Mouse (Mus musculus): ENCODE measurements around the gene Wfdc1. TPM values are rescaled to one million over a fixed set of nuclear protein-coding genes. Genes with fewer than 3 reads are reported as not detected.

Wfdc1 gene
- total and polyA plus RNA-seq, 3 experiments, result not detected

- in situ Hi-C loops (cut with MboI; ENCODE audit: low pct_ligation_motif_present, low pct_unique_long_range_greater_than_20kb, low sequenced_read_pairs) (no loop called here), dilution Hi-C loops (cut with MboI; ENCODE audit: extremely low pct_ligation_motif_present, extremely low pct_unique_long_range_greater_than_20kb, low sequenced_read_pairs) (no loop called here)
- no peak for DNase-seq (ENCODE audit: extremely low read depth)
- H3K4me2 ChIP-seq (ENCODE audit: insufficient read depth, low read depth, poor library complexity, severe bottlenecking), result no peak overlapping the region
- no peaks in the 10 kb centered on the region for H3K79me2 ChIP-seq (replicated peaks; ENCODE audit: control insufficient read depth, extremely low read depth, insufficient read depth, poor library complexity, severe bottlenecking)
- TF ChIP-seq TCF12 (IDR thresholded peaks at IDR 0.05; ENCODE audit: low read depth, low read length) (no peak), MXI1 (IDR thresholded peaks at IDR 0.05; ENCODE audit: low read depth, low read length) (no peak), CHD1 (IDR thresholded peaks at IDR 0.05; ENCODE audit: low read depth, low read length) (no peak), MEF2A (IDR thresholded peaks at IDR 0.05; ENCODE audit: borderline replicate concordance, low read depth, low read length) (no peak), NELFE (IDR thresholded peaks at IDR 0.05; ENCODE audit: low read depth, low read length) (no peak), USF1 (IDR thresholded peaks at IDR 0.05; ENCODE audit: low read depth, low read length) (no peak), MAFK (IDR thresholded peaks at IDR 0.05; ENCODE audit: insufficient replicate concordance, low read length) (no peak), BHLHE40 (IDR thresholded peaks at IDR 0.05; ENCODE audit: low read depth, low read length) (no peak), JUN (IDR thresholded peaks at IDR 0.05; ENCODE audit: insufficient read depth, low read depth, low read length) (no peak), ZKSCAN1 (IDR thresholded peaks at IDR 0.05; ENCODE audit: borderline replicate concordance, low read depth, low read length) (no peak), ZNF384 (IDR thresholded peaks at IDR 0.05; ENCODE audit: low read depth, low read length) (no peak), PAX5 (IDR thresholded peaks at IDR 0.05; ENCODE audit: low read length) (no peak), E2F4 (IDR thresholded peaks at IDR 0.05; ENCODE audit: insufficient replicate concordance, low read depth, low read length) (no peak), ZMIZ1 (IDR thresholded peaks at IDR 0.05; ENCODE audit: low read depth, low read length) (no peak), NRF1 (IDR thresholded peaks at IDR 0.05; ENCODE audit: low read depth, low read length) (no peak), RAD21 (IDR thresholded peaks at IDR 0.05; ENCODE audit: low read depth, low read length) (no peak), EP300 (IDR thresholded peaks at IDR 0.05; ENCODE audit: low read length) (no peak), USF2 (conservative IDR thresholded peaks at IDR 0.05; ENCODE audit: low read depth, low read length) (no peak), MAZ (IDR thresholded peaks at IDR 0.05; ENCODE audit: low read depth, low read length) (no peak), UBTF (IDR thresholded peaks at IDR 0.05; ENCODE audit: low read depth, low read length) (no peak)
- H3K9me3 ChIP-seq (replicated peaks; ENCODE audit: low read length), result no peaks in the 10 kb centered on the region
- no peak overlapping the region for H3K4me3 ChIP-seq (replicated peaks in 1 of 3; ENCODE audit: low read depth in 2 of 3, low read length in 2 of 3, poor library complexity in 1 of 3)
- H3K9ac ChIP-seq (ENCODE audit: insufficient read depth, low read depth), result no peak overlapping the region
- peaks cover 13 to 15% of the 10 kb centered on the region in 2 experiments for H3K4me1 ChIP-seq (ENCODE audit: control insufficient read depth in 1 of 2, insufficient read depth in 2 of 2)
- no peaks in the 10 kb centered on the region for H3K36me3 ChIP-seq (replicated peaks in 1 of 2; ENCODE audit: control insufficient read depth in 1 of 2, insufficient read depth in 1 of 2, low read length in 1 of 2)
- peaks cover 90% of the 10 kb centered on the region for H3K27me3 ChIP-seq (replicated peaks)
- H3K27ac ChIP-seq (ENCODE audit: insufficient read depth, low read depth), result no peak overlapping the region
Observed at GRCm38 (mm10) chr8:119620116-119620840, 45.9 kb upstream of the Wfdc1 start.
